Mouse (Mus musculus): ENCODE results near the gene Napsa. TPM values are rescaled to one million over a fixed set of nuclear protein-coding genes. Genes with fewer than 3 reads are reported as not detected.

The Napsa gene
- total RNA-seq, 2 experiments from 2014 or later, result not detected

- DNase-seq (ENCODE audit: extremely low spot score in 1 of 2, low spot score in 1 of 2), result peak; percentile 89 to 90
These were observed 21.6 kb downstream of the Napsa start for GRCm38 (mm10) chr7:44593775-44594174.

DNA sequence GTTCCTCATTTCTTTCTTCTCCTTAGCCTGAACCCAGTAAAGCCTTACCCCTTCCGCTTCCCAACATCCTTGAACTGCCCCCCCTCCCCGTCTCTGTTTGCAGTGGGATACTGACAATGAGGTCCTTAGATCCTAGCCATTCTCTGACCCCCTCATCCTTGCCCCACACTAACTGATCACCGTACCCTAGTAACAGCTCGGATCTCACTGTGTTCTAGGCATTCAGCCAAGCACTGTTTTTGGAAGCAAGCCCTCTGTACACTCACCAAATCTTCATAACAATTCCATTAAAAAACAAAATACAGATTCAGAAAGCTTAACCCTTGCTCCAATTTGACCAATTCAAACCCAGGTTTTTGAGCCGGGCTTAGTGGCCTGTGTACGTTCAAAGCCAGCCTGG, 22.1 kb downstream of the Napsa start:
- peak in 1 of 2 experiments; percentile 71 for DNase-seq (ENCODE audit: extremely low spot score in 1 of 2, low spot score in 1 of 2)

- DNase-seq (ENCODE audit: extremely low spot score in 1 of 2, low spot score in 1 of 2), result no peak
These were observed 23.0 kb downstream of the Napsa start for GRCm38 (mm10) chr7:44595131-44595561.

DNA sequence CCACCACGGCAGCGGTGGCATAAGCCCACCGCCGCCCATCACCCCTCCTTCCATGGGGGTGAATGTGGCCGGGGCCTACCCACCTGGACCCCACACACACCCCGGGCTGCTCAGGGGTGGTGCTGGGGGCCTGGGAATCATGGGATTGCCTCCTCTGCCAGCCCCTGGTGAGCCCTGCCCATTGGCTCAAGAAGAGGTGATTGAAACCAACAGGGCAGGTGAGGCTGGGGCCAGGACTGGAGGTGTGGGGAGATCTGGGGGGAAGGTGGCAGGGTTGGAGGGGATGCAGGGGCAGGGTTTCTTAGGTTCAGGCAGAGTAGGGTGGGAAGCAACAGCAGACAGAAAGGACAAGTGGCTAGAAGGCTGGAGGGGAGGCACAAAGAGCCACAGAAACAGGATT, 23.9 kb downstream of the Napsa start:
- DNase-seq (ENCODE audit: extremely low spot score in 1 of 2, low spot score in 1 of 2), result no peak

- DNase-seq (ENCODE audit: extremely low spot score in 1 of 2, low spot score in 1 of 2), result no peak
These were observed 24.9 kb downstream of the Napsa start for GRCm38 (mm10) chr7:44596996-44597538.

DNA sequence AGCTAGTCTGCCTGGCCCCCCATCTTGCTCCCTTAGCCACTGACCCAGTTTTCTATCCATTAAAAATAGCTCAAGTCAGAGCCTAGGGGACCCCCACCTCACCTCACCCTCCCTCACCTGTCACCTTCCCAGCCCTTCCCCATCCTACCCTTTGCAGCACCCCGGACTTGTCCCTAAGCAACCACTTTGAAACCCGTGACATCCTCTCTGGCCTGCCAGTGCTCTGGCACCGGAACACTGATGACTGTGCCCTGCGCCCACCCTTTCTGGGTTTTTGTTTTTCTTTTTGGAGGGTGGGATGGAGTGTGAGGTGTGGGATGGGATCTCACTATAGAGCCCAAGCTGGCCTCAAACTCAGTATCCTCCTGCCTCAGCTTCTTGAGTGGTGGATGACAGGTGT, 25.5 kb downstream of the Napsa start:
- DNase-seq (ENCODE audit: extremely low spot score in 1 of 2, low spot score in 1 of 2), result no peak

- DNase-seq (ENCODE audit: extremely low spot score in 1 of 2, low spot score in 1 of 2), result no peak
These were observed 26.2 kb downstream of the Napsa start for GRCm38 (mm10) chr7:44598336-44598735.

DNA sequence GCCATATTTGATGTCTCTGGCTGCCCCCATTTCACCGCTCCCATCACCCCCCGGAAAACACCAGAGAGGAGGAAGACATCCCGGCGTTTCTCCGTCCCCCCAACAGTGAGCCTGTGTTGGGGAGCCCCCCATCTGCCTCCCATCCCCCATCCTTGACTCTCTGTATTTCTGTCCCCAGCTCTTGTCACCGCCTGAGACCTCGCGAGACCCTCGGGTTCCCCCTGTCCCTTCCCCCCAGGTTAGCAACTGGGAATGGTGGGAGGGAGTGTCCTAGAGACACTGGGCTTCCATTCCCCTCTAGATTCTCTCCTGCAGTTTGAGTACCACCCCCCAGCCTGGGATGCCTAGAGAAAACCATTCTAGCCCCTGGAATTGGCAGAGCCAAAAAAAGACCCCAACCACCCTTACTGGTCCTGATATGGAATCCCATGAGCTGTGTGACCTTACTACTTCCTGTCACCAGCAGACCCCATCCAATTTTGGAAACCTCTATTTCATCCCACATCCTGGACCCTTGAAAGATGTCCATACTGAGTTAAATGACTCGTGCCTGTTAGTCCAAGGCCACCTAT, 28.6 kb downstream of the Napsa start:
- DNase-seq (ENCODE audit: extremely low spot score in 1 of 2, low spot score in 1 of 2), result no peak

GRCm38 (mm10) chr7:44601646-44602045, 29.5 kb downstream of the Napsa start:
- DNase-seq (ENCODE audit: extremely low spot score in 1 of 2, low spot score in 1 of 2), result no peak

DNA sequence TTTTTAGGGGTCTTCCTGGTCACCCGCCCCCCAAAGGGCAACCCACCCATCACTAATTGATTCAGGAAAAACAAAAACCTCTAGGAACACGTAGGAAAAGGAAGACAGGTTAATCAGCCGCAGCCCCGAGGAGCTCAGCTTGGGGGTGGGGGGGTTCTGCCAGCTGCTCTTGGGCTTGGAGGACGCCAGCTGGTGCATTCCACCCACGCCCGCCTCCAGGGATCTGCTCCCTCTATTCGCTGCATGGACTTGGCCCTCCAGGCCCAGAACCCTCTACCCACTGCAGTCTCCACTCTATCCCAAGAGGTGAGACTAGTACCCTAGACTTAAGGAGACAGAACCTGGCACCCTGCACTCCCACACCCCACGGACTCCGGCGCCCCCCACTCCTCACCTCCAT, 30.3 kb downstream of the Napsa start:
- peak; percentile 69 to 79 for DNase-seq (ENCODE audit: extremely low spot score in 1 of 2, low spot score in 1 of 2)

- DNase-seq (ENCODE audit: extremely low spot score in 1 of 2, low spot score in 1 of 2), result no peak
These were observed 31.1 kb downstream of the Napsa start for GRCm38 (mm10) chr7:44603186-44603855.

- peak; percentile 46 to 65 for DNase-seq (ENCODE audit: extremely low spot score in 1 of 2, low spot score in 1 of 2)
These were observed 32.0 kb downstream of the Napsa start for GRCm38 (mm10) chr7:44604139-44604606.

DNA sequence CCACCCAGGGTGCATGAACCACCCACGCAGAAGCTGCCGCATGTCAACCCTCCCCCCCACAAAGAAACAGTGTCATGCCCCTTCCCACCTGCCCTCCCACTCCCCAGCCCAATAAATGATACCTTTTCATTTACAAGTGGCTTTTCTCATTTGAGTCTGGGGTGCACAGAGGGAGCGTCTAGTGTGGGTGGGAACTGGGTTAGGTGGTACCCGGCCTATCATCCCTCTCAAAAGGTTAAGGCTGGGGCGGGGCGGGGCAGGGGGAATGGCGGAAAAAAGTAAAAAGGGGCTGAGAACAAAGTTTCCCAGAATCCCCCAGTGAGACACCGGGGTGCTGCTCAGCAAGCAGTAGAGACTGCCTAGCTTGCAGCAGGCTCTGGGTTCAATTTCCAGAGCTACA, 32.4 kb downstream of the Napsa start:
- DNase-seq (ENCODE audit: extremely low spot score in 1 of 2, low spot score in 1 of 2), result no peak

DNA sequence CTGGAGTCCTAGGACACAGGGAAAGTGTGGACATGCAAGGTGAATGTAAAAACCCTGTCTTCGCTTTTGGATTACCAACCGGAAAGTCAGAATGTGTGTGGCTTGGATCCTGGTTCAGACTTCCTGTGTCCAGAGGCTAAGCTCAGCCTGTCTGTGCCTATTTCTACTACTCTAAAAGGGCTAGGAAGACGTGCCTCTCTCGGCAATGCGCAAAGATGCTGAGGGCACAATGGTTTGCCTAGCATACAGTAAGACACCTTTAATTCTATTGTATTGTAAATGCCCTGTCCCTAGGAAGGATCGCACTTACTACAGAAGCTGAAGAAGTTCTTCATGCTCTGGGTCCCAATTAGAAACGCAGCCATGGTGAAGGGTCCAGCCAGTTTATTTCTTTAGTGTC, 33.3 kb downstream of the Napsa start:
- DNase-seq (ENCODE audit: extremely low spot score in 1 of 2, low spot score in 1 of 2), result no peak

DNA sequence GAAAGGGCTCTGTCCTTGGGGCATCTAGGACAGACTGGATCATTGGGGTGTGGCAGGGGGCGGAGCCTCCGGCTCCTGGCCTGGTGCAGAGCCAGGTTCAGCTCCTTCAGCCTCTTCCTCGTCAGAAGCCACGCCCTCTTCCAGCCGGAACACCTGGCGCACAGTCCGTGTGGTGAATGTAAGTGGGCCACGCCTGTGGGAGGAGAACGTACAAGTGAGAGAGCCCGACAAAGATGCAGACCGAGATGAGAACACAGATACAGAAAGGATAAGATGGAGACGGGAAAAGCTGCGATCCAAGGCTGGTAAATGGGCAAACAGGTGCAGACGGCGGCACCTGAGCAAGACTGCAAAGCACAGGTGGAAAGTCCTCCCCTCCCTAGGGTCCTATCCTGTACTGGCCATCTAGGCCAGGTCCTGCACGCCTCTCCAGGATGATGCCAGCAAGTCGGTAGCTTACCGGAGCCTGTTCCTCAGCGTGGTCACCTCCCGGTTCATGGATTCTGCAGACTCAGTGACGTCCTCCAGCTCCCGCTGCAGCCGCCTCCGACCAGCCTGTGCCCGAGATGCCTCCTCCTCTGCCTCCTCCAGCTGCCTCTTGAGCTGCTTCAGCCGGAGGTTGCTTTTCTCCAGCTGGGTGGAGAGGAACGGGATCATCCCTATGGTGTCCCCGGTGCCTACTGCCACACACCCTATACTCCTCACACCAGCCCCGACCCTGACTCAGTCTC, 34.2 kb downstream of the Napsa start:
- DNase-seq (ENCODE audit: extremely low spot score in 1 of 2, low spot score in 1 of 2), result no peak

- no peak for DNase-seq (ENCODE audit: extremely low spot score in 1 of 2, low spot score in 1 of 2)
These were observed 40.0 kb downstream of the Napsa start for GRCm38 (mm10) chr7:44612192-44612591.

GRCm38 (mm10) chr7:44614041-44614688, 42.0 kb downstream of the Napsa start:
- no peak for DNase-seq (ENCODE audit: extremely low spot score in 1 of 2, low spot score in 1 of 2)

GRCm38 (mm10) chr7:44615309-44615708, 43.1 kb downstream of the Napsa start:
- no peak for DNase-seq (ENCODE audit: extremely low spot score in 1 of 2, low spot score in 1 of 2)

DNA sequence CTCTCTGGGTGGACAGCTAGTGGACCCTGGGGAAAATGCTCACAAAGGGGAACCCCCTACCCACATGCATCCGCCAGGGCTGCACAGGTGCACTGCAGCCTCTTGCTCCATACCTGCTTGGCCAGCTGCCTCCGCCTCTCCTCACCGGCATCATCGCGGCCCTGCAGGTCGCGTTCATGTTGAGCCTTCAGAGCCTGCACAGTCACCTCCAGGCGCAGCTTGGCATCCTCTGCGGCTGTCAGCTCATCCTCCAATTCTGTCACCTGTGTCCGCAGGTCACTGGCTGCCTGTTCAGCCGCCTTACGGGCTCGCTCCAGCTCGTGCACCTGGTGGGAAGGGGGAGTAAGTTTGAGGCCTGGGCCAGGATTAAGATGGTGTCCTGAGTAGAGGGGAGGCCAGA, 43.8 kb downstream of the Napsa start:
- no peak for DNase-seq (ENCODE audit: extremely low spot score in 1 of 2, low spot score in 1 of 2)

DNA sequence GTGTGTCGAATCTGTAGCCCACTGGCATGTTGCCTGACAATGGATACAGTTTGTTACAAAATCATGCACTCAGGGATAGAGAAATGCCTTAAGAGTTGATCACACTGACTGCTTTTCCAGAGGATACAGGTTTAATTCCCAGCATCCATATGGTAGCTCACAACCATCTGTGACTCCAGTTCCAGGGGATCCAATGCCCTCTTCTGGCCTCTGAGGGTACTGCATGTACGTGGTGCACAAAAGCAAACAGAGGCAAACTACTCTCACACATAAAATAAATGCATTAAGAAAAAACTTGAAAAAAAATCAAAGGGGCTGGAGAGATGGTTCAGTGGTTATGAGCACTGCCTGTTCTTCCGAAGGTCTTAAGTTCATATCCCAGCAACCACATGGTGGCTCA, 44.9 kb downstream of the Napsa start:
- no peak for DNase-seq (ENCODE audit: extremely low spot score in 1 of 2, low spot score in 1 of 2)

Measured in layer of hippocampus, postnatal 25 days (tissue).